Mouse (Mus musculus) kidney, embryonic 14.5 days (tissue): ENCODE data around the gene Cdc42ep4. TPM values are rescaled to one million over a fixed set of nuclear protein-coding genes. Genes with fewer than 3 reads are reported as not detected.
A peak's percentile ranks its signal among the peaks of the same experiment; 100 is the strongest.

Experiments used
- ATAC-seq: fragments of 200-750 bp; cut with Nextera tagmentation; 2 replicates; pipeline ENCODE4 v1.8.0; 2017; ENCODE audit warnings: moderate number of reproducible peaks, mild to moderate bottlenecking, moderate TSS enrichment, moderate library complexity; ENCODE audit not compliant: low FRiP score, low TSS enrichment
- H3K27ac ChIP-seq: fragments of 300-500 bp; sonication (generic); 2 replicates; pipeline ENCODE4 v1.5.1; 2014; ENCODE audit warnings: low read depth, mild to moderate bottlenecking, low read length, moderate library complexity, mixed read lengths
- H3K27me3 ChIP-seq: fragments of 300-500 bp; sonication (generic); 2 replicates; pipeline ENCODE4 v1.6.1; 2014; ENCODE audit warnings: mild to moderate bottlenecking, low read length; ENCODE audit not compliant: control insufficient read depth, insufficient read depth
- H3K36me3 ChIP-seq: fragments of 300-500 bp; sonication (generic); 2 replicates; pipeline ENCODE4 v1.6.1; 2014; ENCODE audit warnings: low read length, mixed read lengths; ENCODE audit not compliant: control insufficient read depth, insufficient read depth
- H3K4me1 ChIP-seq: fragments of 300-500 bp; sonication (generic); 2 replicates; pipeline ENCODE4 v1.6.1; 2014; ENCODE audit warnings: low read length, mixed read lengths; ENCODE audit not compliant: control insufficient read depth, insufficient read depth
- H3K4me2 ChIP-seq: fragments of 300-500 bp; sonication (generic); replicated peaks from 2 replicates; pipeline ENCODE4 v1.6.1; 2014; ENCODE audit warnings: low read depth, mild to moderate bottlenecking, low read length
- H3K4me3 ChIP-seq: fragments of 300-500 bp; sonication (generic); 2 replicates; pipeline ENCODE4 v1.5.1; 2014; ENCODE audit warnings: mild to moderate bottlenecking, low read length
- H3K9ac ChIP-seq: fragments of 300-500 bp; sonication (generic); 2 replicates; pipeline ENCODE4 v1.6.1; 2014; ENCODE audit warnings: low read depth, mild to moderate bottlenecking, low read length, moderate library complexity
- H3K9me3 ChIP-seq: fragments of 300-500 bp; sonication (generic); 2 replicates; pipeline ENCODE4 v1.6.1; 2016; ENCODE audit warnings: low read length; ENCODE audit not compliant: control insufficient read depth
- WGBS: fragments of 180-500 bp; shearing (Covaris S2); extraction: QIAGEN DNeasy Blood & Tissue Kit; methylation state at CpG from one replicate; pipeline ENCODE4 v1.1.7; 2014; 5-methylcytosine and 5-hydroxymethylcytosine counted together
- polyA plus RNA-seq: library from polyadenylated mRNA; unstranded; fragments of >200 nt; fragmentation: Nextera tagmentation; extraction: Ambion mirVana; gene quantifications from 2 replicates; pipeline ENCODE4 v1.2.1, GENCODE M21; 2014

Cdc42ep4 gene
- polyA plus RNA-seq, 1 experiment from 2014 or later, result 45.4 TPM

DNA sequence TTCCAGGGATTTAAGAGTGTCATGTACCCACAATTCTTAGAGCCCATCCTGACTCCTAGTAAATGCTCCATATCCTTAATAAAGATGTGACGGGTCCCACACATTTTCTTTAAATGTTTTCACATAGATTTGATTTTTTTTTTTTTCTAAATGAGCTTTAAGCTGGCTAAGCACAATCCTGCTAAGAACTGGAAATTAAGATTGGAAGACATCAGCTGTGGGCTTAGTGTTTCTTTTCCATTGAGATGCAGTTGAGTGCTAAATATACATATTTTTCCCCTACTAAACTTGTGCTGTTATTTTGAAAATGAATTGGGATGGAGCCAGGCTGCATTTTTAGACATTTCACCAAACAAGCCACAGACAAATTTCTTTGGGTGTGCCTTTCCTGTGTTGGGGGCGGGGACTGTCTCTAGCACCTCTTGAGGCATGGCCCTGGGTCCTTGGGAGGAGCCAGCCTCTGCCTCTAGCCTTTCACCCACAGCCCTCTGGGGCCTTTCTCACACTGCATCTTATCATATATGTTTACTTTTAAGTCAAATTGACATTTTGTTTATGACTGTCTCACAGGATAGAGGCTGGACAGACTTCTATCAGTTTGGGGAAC, 36.6 kb upstream of the Cdc42ep4 start:
- no peak for ATAC-seq
- 73% methylated on average over 2 of the region's 2 CpGs for WGBS
- no peak overlapping the region for H3K4me2 ChIP-seq

GRCm38 (mm10) chr11:113787432-113788182, 35.9 kb upstream of the Cdc42ep4 start:
- no peak overlapping the region for H3K4me3 ChIP-seq
- H3K9ac ChIP-seq, result no peak overlapping the region
- no peaks in the 10 kb centered on the region for H3K36me3 ChIP-seq
- H3K4me2 ChIP-seq, result no peak overlapping the region
- 0 out of 2 replicates have a peak overlapping the region, but pooled peaks have one; percentile 27 for H3K27ac ChIP-seq
- H3K9me3 ChIP-seq, result no peaks in the 10 kb centered on the region
- WGBS, result 83% methylated on average over 13 of the region's 13 CpGs
- ATAC-seq, result no peak
- H3K4me1 ChIP-seq, result peaks cover 52% of the 10 kb centered on the region
- no peaks in the 10 kb centered on the region for H3K27me3 ChIP-seq

More for the DNA sequence above, 36.6 kb upstream of the Cdc42ep4 start:
- H3K9me3 ChIP-seq, result no peaks in the 10 kb centered on the region
- peak overlapping the region; percentile 70; the same call in 1 of the 2 replicates for H3K27ac ChIP-seq
- H3K4me3 ChIP-seq, result no peak overlapping the region
- no peaks in the 10 kb centered on the region for H3K27me3 ChIP-seq
- H3K4me1 ChIP-seq, result peaks cover 52% of the 10 kb centered on the region
- H3K36me3 ChIP-seq, result no peaks in the 10 kb centered on the region
- 0 out of 2 replicates have a peak overlapping the region, but pooled peaks have one; percentile 23 for H3K9ac ChIP-seq

DNA sequence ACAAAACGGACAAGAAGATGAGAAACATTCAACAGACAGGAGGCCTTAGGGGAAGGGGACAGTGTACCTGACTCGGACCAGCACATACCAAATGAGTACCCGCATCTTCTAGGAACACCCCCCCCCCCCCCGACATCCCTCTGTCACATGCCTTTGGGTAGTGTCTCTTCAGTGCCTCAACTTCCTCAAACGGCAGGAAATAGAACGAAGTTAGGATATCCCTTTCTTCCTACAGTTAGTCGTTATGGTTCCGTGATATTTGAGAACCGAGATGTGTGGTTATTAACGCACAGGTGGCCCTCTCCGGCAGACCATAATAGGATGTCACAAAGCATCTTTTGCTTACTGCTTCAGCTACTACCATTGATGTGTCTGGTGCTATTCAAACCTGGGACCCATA, 35.3 kb upstream of the Cdc42ep4 start:
- no peak overlapping the region for H3K9ac ChIP-seq
- no peaks in the 10 kb centered on the region for H3K27me3 ChIP-seq
- peak overlapping the region; percentile 99 for H3K27ac ChIP-seq
- H3K4me2 ChIP-seq, result no peak overlapping the region
- H3K4me3 ChIP-seq, result no peak overlapping the region
- no peaks in the 10 kb centered on the region for H3K9me3 ChIP-seq
- ATAC-seq, result no peak
- H3K4me1 ChIP-seq, result peaks cover 54% of the 10 kb centered on the region
- no peaks in the 10 kb centered on the region for H3K36me3 ChIP-seq
- WGBS, result 82% methylated on average over 11 of the region's 11 CpGs

DNA sequence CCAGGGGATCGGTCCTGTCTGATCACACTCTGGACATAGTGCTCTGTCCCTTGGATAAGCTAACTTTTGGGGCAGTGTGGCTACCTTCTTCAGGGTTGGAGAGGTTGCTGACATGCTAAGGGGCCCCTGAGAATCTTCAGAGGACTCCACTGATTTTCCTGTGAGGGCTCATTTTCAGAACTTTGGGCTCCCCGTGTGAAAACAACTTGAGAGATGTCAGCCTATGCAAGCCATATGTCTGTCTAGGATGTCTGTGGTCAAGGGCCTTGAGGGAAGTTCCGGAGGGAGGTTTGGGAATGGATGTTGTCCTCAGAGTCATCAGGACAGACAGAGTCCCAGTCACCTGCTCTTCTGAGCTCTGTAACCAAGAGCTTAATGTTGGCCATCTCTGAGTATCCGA, 34.7 kb upstream of the Cdc42ep4 start:
- H3K36me3 ChIP-seq, result no peaks in the 10 kb centered on the region
- 44% methylated on average over 4 of the region's 4 CpGs for WGBS
- peaks cover 49% of the 10 kb centered on the region for H3K4me1 ChIP-seq
- ATAC-seq, result no peak; the same call in 1 of the 2 replicates
- no peaks in the 10 kb centered on the region for H3K27me3 ChIP-seq
- peak overlapping the region; percentile 48 for H3K4me2 ChIP-seq
- no peaks in the 10 kb centered on the region for H3K9me3 ChIP-seq
- peak overlapping the region; percentile 52; the same call in 1 of the 2 replicates for H3K9ac ChIP-seq
- H3K4me3 ChIP-seq, result peak overlapping the region; percentile 25; the same call in 1 of the 2 replicates
- peak overlapping the region; percentile 99 for H3K27ac ChIP-seq

DNA sequence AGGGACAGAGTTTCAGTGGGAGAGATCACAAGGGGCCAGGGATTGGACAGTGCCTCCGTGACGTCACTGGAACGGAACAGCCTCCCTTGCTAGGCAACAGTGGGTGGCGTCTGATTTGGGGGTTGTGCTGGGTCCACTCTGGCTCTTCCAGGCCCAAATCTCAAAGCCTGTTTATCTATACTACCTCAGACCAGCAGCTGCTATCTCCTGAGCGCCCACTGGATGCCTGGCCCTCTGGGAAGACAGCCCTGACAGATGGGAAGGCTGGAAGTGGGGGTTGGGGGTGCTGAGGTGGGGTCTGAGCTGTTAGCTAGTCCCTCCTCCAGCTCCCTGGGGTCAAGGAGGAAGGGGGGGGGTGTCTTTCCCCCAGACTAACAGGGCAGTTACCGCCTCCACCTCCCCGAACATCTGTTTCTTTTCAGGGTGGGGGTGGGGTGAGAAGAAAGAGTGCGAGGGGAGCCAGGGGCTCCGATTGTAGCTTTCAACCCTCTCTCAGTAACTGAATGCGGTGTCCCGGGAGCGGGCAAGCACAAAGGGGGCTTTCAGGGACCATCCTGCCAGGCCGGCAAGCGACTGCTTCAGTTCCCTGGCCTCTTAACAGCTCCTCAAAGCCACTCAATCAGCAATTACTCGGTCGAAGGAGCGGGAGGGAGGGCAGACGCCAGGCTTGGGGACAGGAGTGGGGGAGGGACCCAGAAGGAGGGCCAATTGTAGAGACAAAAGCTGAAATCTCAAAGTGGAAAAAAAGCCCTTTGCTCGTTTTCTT, 33.9 kb upstream of the Cdc42ep4 start:
- H3K36me3 ChIP-seq, result no peaks in the 10 kb centered on the region
- H3K27ac ChIP-seq, result peak overlapping the region; percentile 99
- peak overlapping the region; percentile 25 for H3K4me3 ChIP-seq
- no peaks in the 10 kb centered on the region for H3K27me3 ChIP-seq
- H3K4me1 ChIP-seq, result peaks cover 48% of the 10 kb centered on the region
- H3K9me3 ChIP-seq, result no peaks in the 10 kb centered on the region
- WGBS, result 1% methylated on average over 19 of the region's 19 CpGs
- peak; percentile 90 for ATAC-seq
- peak overlapping the region; percentile 48 for H3K4me2 ChIP-seq
- H3K9ac ChIP-seq, result peak overlapping the region; percentile 52

DNA sequence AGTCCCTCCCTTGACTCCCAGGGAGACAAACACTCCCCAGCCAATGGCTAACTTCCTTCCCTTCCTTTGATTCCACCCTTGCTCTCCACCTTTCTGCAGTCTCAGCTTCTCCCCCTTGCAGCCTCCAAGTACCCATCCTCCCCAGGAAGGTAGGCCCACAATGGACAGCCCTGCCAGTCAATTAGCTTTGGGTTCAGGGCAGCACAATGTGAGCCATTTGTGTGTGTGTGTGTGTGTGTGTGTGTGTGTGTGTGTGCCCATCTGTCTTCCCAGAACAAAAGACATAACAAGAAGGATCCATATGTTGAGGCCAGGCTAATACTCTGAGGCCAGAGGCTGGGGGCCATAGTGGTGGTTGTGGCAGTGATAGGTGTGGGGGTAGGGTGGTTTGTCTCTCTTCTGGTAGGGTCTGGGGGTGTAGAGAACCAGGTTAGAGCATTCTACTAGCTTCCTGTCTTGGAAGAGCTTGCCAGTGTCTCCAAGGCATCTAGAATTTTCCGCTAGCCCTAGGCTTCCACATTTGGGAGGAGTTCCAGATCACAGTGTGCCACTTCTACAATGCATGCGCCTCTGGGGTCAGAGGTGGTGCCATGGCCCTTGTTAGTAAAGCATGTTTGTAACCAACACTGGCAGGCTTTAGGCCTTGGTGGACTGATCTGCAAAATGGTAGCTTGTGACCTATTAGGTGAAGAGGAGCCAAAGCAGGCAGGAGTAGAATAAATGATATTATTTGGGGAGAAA, 33.1 kb upstream of the Cdc42ep4 start:
- Histone ChIP-seq H3K4me1 (peaks cover 52% of the 10 kb centered on the region), H3K36me3 (no peaks in the 10 kb centered on the region), H3K27me3 (no peaks in the 10 kb centered on the region), H3K4me2 (peak overlapping the region; percentile 48), H3K9ac (no peak overlapping the region; the same call in 1 of the 2 replicates), H3K27ac (peak overlapping the region; percentile 99), H3K9me3 (no peaks in the 10 kb centered on the region), H3K4me3 (no peak overlapping the region)
- WGBS, result 45% methylated on average over 2 of the region's 2 CpGs
- ATAC-seq, result 0 out of 2 replicates have a peak, but pooled peaks have one; percentile 29

DNA sequence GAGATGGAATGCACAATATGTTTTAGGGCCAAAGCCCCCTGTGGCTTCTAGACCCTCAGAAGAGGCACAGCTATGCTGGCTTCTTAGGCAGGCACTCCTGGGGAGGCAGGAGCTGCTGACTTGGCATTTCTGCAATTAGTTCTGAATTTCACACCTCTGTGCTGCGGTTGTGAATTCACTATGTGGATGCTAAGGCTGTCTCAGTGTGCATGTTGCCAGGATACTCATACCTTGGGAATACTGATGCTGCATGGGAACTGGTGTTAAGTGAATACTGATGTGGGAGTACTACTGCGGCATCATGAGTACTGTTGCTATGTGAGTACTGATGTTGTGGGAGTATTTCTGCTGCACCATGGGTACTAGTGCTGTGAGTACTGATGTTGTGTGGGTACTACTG, 30.8 kb upstream of the Cdc42ep4 start:
- no peaks in the 10 kb centered on the region for H3K27me3 ChIP-seq
- H3K36me3 ChIP-seq, result no peaks in the 10 kb centered on the region
- no peak for ATAC-seq
- H3K27ac ChIP-seq, result no peak overlapping the region
- WGBS, result 86% methylated on average over 2 of the region's 2 CpGs
- H3K4me1 ChIP-seq, result peaks cover 56% of the 10 kb centered on the region
- no peak overlapping the region for H3K4me3 ChIP-seq
- no peaks in the 10 kb centered on the region for H3K9me3 ChIP-seq
- no peak overlapping the region for H3K4me2 ChIP-seq
- H3K9ac ChIP-seq, result no peak overlapping the region

DNA sequence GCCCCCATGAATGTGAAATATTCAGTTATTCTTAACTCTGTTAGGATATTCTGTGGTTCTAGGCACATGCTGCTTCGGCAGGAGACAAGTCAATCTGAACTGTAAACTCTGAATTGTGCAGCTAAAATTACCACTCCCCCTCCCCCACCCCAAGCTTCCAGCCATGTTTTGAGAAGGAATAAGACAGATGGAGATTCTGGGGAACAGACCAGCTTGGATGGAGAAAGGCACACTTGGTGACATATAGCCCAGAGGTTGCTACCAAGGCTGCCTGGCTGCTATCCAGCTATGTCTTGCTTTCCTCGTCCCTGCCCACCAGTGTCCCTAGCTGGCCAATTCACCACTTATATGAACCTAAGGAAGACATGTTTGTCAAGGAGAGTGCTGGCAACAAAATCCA, 30.3 kb upstream of the Cdc42ep4 start:
- Histone ChIP-seq H3K36me3 (no peaks in the 10 kb centered on the region), H3K27ac (no peak overlapping the region), H3K9ac (no peak overlapping the region), H3K9me3 (no peaks in the 10 kb centered on the region), H3K4me2 (no peak overlapping the region), H3K27me3 (no peaks in the 10 kb centered on the region), H3K4me3 (no peak overlapping the region), H3K4me1 (peaks cover 58% of the 10 kb centered on the region)
- ATAC-seq, result no peak
- 30% methylated on average over 2 of the region's 2 CpGs for WGBS
